Comparison of ENCODE assay signal across 8 mouse cellular contexts in the genomic region with DNA sequence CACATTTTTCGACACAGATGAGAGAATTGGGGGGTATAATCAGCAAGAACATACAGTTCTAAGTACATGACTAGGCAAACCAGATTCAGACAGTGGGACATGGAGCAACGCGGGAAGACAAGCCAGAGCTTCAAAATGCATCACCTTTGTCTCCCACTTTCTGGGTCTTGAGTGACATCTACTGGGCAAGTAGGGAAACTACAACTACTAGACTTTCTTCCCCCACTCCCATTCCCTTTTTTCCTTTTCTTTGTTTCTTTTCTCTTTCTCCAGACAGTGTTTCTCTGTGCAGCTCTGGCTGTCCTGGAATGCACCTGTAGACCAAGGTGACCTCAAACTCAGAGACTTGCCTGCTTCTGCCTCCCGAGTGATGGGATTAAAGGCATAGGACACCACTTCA. TPM values are rescaled to one million over a fixed set of nuclear protein-coding genes. Genes with fewer than 3 reads are reported as not detected.
DNase-seq lines count a peak whose midpoint lies in the region; ATAC-seq and TF ChIP-seq lines count a peak whose summit lies in the region.
"Had no signal": no experiment of that assay in that cellular context is flagged by ENCODE, and none has a peak within 500 bp of the region (broad histone marks: within the 10 kb centered on the region; RNA-seq: fewer than 3 reads in every experiment).

No protein-coding gene starts in this region.

- H3K9ac ChIP-seq in intestine, embryonic 14.5 days (ENCODE audit: low read length), result no peak overlapping the region
- no peak overlapping the region for H3K9ac ChIP-seq in lung, postnatal 0 days (replicated peaks; ENCODE audit: low read depth)
- H3K9ac ChIP-seq: heart, embryonic 13.5 days had no signal

- peaks cover 4% of the 10 kb centered on the region; the same call in 1 of the 2 replicates for H3K4me1 ChIP-seq in bone marrow macrophage, adult 2 months (ENCODE audit: control insufficient read depth, insufficient read depth, low read length)
- H3K4me1 ChIP-seq in intestine, embryonic 14.5 days (replicated peaks; ENCODE audit: control insufficient read depth, insufficient read depth, low read length), result no peaks in the 10 kb centered on the region
- H3K4me1 ChIP-seq in lung, postnatal 0 days (ENCODE audit: insufficient read depth, low read depth, low read length), result no peaks in the 10 kb centered on the region
- H3K4me1 ChIP-seq: heart, embryonic 13.5 days had no signal

- no peaks in the 10 kb centered on the region for H3K27me3 ChIP-seq in intestine, embryonic 14.5 days (replicated peaks; ENCODE audit: control insufficient read depth, insufficient read depth, low read length)
- H3K27me3 ChIP-seq in lung, postnatal 0 days (replicated peaks; ENCODE audit: insufficient read depth, low read length), result no peaks in the 10 kb centered on the region
- H3K27me3 ChIP-seq: heart, embryonic 13.5 days had no signal

- peak; percentile 29; the same call in 1 of the 2 replicates for TF ChIP-seq EP300 in lung, postnatal 0 days (IDR thresholded peaks at IDR 0.05)

- no peak overlapping the region for H3K27ac ChIP-seq in bone marrow macrophage, adult 2 months (ENCODE audit: insufficient read depth, low read depth, low read length)
- H3K27ac ChIP-seq in intestine, embryonic 14.5 days (ENCODE audit: low read depth), result no peak overlapping the region
- no peak overlapping the region for H3K27ac ChIP-seq in lung, postnatal 0 days (ENCODE audit: low read length)
- H3K27ac ChIP-seq: heart, embryonic 13.5 days had no signal

- 7% methylated on average over 4 of the region's 4 CpGs for WGBS in intestine, embryonic 14.5 days
- 4% methylated on average over 4 of the region's 4 CpGs for WGBS in lung, postnatal 0 days

- peak; percentile 45; the same call in 1 of the 2 replicates for TF ChIP-seq CTCF in bone marrow macrophage, adult 2 months (IDR thresholded peaks at IDR 0.05; ENCODE audit: low read depth, low read length)
- TF ChIP-seq CTCF in lung, postnatal 0 days (IDR thresholded peaks at IDR 0.05), result peak; percentile 91

- DNase-seq in testis, postnatal 14 days (ENCODE audit: low spot score), result peak; percentile 21
- no peak for DNase-seq in testis, postnatal 10 days (ENCODE audit: low spot score)
- no peak for DNase-seq in intestine, embryonic 14.5 days (ENCODE audit: low spot score)
- DNase-seq in lung, postnatal 0 days (ENCODE audit: low spot score), result peak; percentile 90
- DNase-seq in retina, embryonic 14.5 days (ENCODE audit: low spot score), result peak; percentile 85

- no peaks in the 10 kb centered on the region for H3K36me3 ChIP-seq in intestine, embryonic 14.5 days (ENCODE audit: control insufficient read depth, insufficient read depth, low read length)
- no peaks in the 10 kb centered on the region for H3K36me3 ChIP-seq in lung, postnatal 0 days (ENCODE audit: insufficient read depth, low read length)
- H3K36me3 ChIP-seq: heart, embryonic 13.5 days had no signal

- no peak for TF ChIP-seq POLR2A in bone marrow macrophage, adult 2 months (IDR thresholded peaks at IDR 0.05; ENCODE audit: borderline replicate concordance, low read depth, low read length)

- no peak overlapping the region for H3K4me3 ChIP-seq in bone marrow macrophage, adult 2 months (ENCODE audit: insufficient read depth, low read length)
- H3K4me3 ChIP-seq in intestine, embryonic 14.5 days (ENCODE audit: low read depth, low read length), result no peak overlapping the region
- H3K4me3 ChIP-seq in lung, postnatal 0 days (ENCODE audit: low read depth, low read length), result no peak overlapping the region
- H3K4me3 ChIP-seq: heart, embryonic 13.5 days had no signal

- no peak overlapping the region for H3K4me2 ChIP-seq in intestine, embryonic 14.5 days (ENCODE audit: low read length)
- no peak overlapping the region for H3K4me2 ChIP-seq in lung, postnatal 0 days (replicated peaks; ENCODE audit: low read depth, low read length)
- H3K4me2 ChIP-seq: heart, embryonic 13.5 days had no signal

- H3K9me3 ChIP-seq in intestine, embryonic 14.5 days (ENCODE audit: control insufficient read depth, low read length), result no peaks in the 10 kb centered on the region
- H3K9me3 ChIP-seq in lung, postnatal 0 days (ENCODE audit: low read length), result no peaks in the 10 kb centered on the region

- 0 out of 2 replicates have a peak, but pooled peaks have one; percentile 54 for ATAC-seq in erythroid progenitor cell, adult 5-6 weeks (replicated peaks; ENCODE audit: low FRiP score, poor library complexity, severe bottlenecking)
- peak; percentile 71 for ATAC-seq in intestine, embryonic 14.5 days (replicated peaks; ENCODE audit: low FRiP score, low TSS enrichment, low read depth)
- ATAC-seq in lung, postnatal 0 days, result peak; percentile 67

RNA-seq across cellular contexts. Expression of a gene that starts 27.0 kb away (rescaled TPM):
- 397 and 415 TPM in 2 replicates for polyA plus RNA-seq in bone marrow macrophage, adult 2 months (2012; ENCODE audit: insufficient read depth, insufficient read length, missing spikeins)
- total RNA-seq in erythroid progenitor cell, adult 5-6 weeks (2015; ENCODE audit: low replicate concordance), result 16.3 and 24.1 TPM in 2 replicates
- 18.5 and 30.5 TPM in 2 replicates for total RNA-seq in erythroid progenitor cell, adult 5-6 weeks (2017; ENCODE audit: low replicate concordance)
- 75.1 and 78.0 TPM in 2 replicates for polyA plus RNA-seq in intestine, embryonic 14.5 days (2014; fragmentation: Nextera tagmentation; extraction: Ambion mirVana)
- 220 and 252 TPM in 2 replicates for polyA plus RNA-seq in lung, postnatal 0 days (2015; fragmentation: Nextera tagmentation; extraction: Ambion mirVana)

RNA-seq across cellular contexts. Expression of a gene that starts 51.5 kb away (rescaled TPM):
- polyA plus RNA-seq in bone marrow macrophage, adult 2 months (2012; ENCODE audit: insufficient read depth, insufficient read length, missing spikeins), result 48.6 and 56.5 TPM in 2 replicates
- total RNA-seq in erythroid progenitor cell, adult 5-6 weeks (2015; ENCODE audit: low replicate concordance), result 9.2 and 12.3 TPM in 2 replicates
- total RNA-seq in erythroid progenitor cell, adult 5-6 weeks (2017; ENCODE audit: low replicate concordance), result 10.5 and 11.8 TPM in 2 replicates
- 7.4 and 9.3 TPM in 2 replicates for polyA plus RNA-seq in intestine, embryonic 14.5 days (2014; fragmentation: Nextera tagmentation; extraction: Ambion mirVana)
- 3.6 and 5.3 TPM in 2 replicates for polyA plus RNA-seq in lung, postnatal 0 days (2015; fragmentation: Nextera tagmentation; extraction: Ambion mirVana)

Comparison
In these comparisons a context has a peak if more than half of its experiments do, and no peak if none do; other contexts are left out.
1. DNase-seq: peak in testis, postnatal 14 days (single experiment), lung, postnatal 0 days (single experiment) and retina, embryonic 14.5 days (single experiment); none in testis, postnatal 10 days (single experiment) and intestine, embryonic 14.5 days (single experiment).
2. Peak in every context shown above with its lines, with median percentiles within 50 percentile points of each other: ATAC-seq.